Mouse (Mus musculus): Measurements from ENCODE around the gene Rpp25. TPM values are rescaled to one million over a fixed set of nuclear protein-coding genes. Genes with fewer than 3 reads are reported as not detected.

The Rpp25 gene
- polyA plus RNA-seq, 1 experiment from 2014 or later, result 26.5 TPM

- Histone ChIP-seq H3K4me2 (replicated peaks; ENCODE audit: low read depth) (no peak overlapping the region), H3K9me3 (ENCODE audit: control insufficient read depth, low read length) (no peaks in the 10 kb centered on the region), H3K36me3 (ENCODE audit: control insufficient read depth, insufficient read depth, low read length) (no peaks in the 10 kb centered on the region), H3K9ac (ENCODE audit: low read length) (no peak overlapping the region), H3K27me3 (ENCODE audit: control insufficient read depth, insufficient read depth, low read length) (no peaks in the 10 kb centered on the region), H3K4me3 (ENCODE audit: low read depth, low read length) (no peak overlapping the region), H3K4me1 (replicated peaks; ENCODE audit: control insufficient read depth, insufficient read depth) (no peaks in the 10 kb centered on the region), H3K27ac (replicated peaks) (0 out of 2 replicates have a peak overlapping the region, but pooled peaks have one; percentile 18)
- TF ChIP-seq CTCF (IDR thresholded peaks at IDR 0.05; ENCODE audit: low read depth) (no peak), EP300 (optimal IDR thresholded peaks at IDR 0.05) (no peak)
- ATAC-seq (ENCODE audit: low FRiP score, low TSS enrichment), result peak; percentile 81
- WGBS, result 41% methylated on average over 5 of the region's 5 CpGs
- DNase-seq (ENCODE audit: low spot score), result peak; percentile 72
Measured at GRCm38 (mm10) chr9:57497236-57497635, 6.6 kb upstream of the Rpp25 start.

- Histone ChIP-seq H3K4me1 (replicated peaks; ENCODE audit: control insufficient read depth, insufficient read depth) (0 out of 2 replicates have a peak, but pooled peaks cover 4% of the 10 kb centered on the region), H3K27me3 (ENCODE audit: control insufficient read depth, insufficient read depth, low read length) (peaks cover 6% of the 10 kb centered on the region), H3K9me3 (ENCODE audit: control insufficient read depth, low read length) (no peaks in the 10 kb centered on the region), H3K4me3 (ENCODE audit: low read depth, low read length) (no peak overlapping the region), H3K27ac (replicated peaks) (no peak overlapping the region), H3K36me3 (ENCODE audit: control insufficient read depth, insufficient read depth, low read length) (no peaks in the 10 kb centered on the region), H3K9ac (ENCODE audit: low read length) (no peak overlapping the region), H3K4me2 (replicated peaks; ENCODE audit: low read depth) (no peak overlapping the region)
- no peak for ATAC-seq (ENCODE audit: low FRiP score, low TSS enrichment)
- 59% methylated on average over 7 of the region's 7 CpGs for WGBS
- no peak for TF ChIP-seq EP300 (optimal IDR thresholded peaks at IDR 0.05)
- no peak for TF ChIP-seq CTCF (IDR thresholded peaks at IDR 0.05; ENCODE audit: low read depth)
- DNase-seq (ENCODE audit: low spot score), result no peak
Measured at GRCm38 (mm10) chr9:57498536-57498935, 5.3 kb upstream of the Rpp25 start.

- H3K4me1 ChIP-seq (replicated peaks; ENCODE audit: control insufficient read depth, insufficient read depth), result 0 out of 2 replicates have a peak, but pooled peaks cover 7% of the 10 kb centered on the region
- H3K4me2 ChIP-seq (replicated peaks; ENCODE audit: low read depth), result no peak overlapping the region
- no peak overlapping the region for H3K4me3 ChIP-seq (ENCODE audit: low read depth, low read length)
- H3K9me3 ChIP-seq (ENCODE audit: control insufficient read depth, low read length), result no peaks in the 10 kb centered on the region
- 21% methylated on average over 13 of the region's 13 CpGs for WGBS
- H3K36me3 ChIP-seq (ENCODE audit: control insufficient read depth, insufficient read depth, low read length), result no peaks in the 10 kb centered on the region
- DNase-seq (ENCODE audit: low spot score) (no peak), ATAC-seq (ENCODE audit: low FRiP score, low TSS enrichment) (no peak)
- no peak overlapping the region for H3K27ac ChIP-seq (replicated peaks)
- H3K9ac ChIP-seq (ENCODE audit: low read length), result no peak overlapping the region
- peaks cover 9% of the 10 kb centered on the region for H3K27me3 ChIP-seq (ENCODE audit: control insufficient read depth, insufficient read depth, low read length)
- no peak for TF ChIP-seq EP300 (optimal IDR thresholded peaks at IDR 0.05)
- no peak for TF ChIP-seq CTCF (IDR thresholded peaks at IDR 0.05; ENCODE audit: low read depth)
Measured at GRCm38 (mm10) chr9:57501452-57501851, 2.4 kb upstream of the Rpp25 start.

DNA sequence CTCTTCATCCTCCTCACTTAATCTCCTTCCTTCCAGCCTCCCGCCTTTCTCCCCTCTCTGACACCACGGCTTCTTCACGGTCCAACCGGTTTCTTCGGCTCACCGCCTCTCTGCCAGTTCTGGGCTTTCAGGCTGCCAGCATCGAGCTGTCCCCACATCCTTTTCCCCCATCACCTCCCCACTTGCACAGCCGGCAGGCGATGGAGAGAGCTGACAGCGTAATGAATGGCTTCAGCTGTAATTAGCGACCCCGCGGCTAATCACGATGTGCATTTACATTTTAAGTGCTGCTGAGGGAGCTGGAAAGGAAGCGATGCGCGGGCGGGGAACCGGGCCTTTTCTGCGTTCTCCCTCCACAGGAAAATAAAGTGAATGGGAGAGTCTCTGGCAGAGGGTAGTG is 2.0 kb upstream of the Rpp25 start:
- no peak overlapping the region for H3K4me3 ChIP-seq (ENCODE audit: low read depth, low read length)
- 12% methylated on average over 20 of the region's 20 CpGs for WGBS

GRCm38 (mm10) chr9:57502911-57503621 is 760 bp upstream of the Rpp25 start:
- no peak overlapping the region; the same call in 1 of the 2 replicates for H3K27ac ChIP-seq (replicated peaks)
- 5% methylated on average over 23 of the region's 23 CpGs for WGBS
- no peaks in the 10 kb centered on the region for H3K36me3 ChIP-seq (ENCODE audit: control insufficient read depth, insufficient read depth, low read length)
- ATAC-seq (ENCODE audit: low FRiP score, low TSS enrichment), result peak; percentile 7; the same call in 1 of the 2 replicates
- DNase-seq (ENCODE audit: low spot score), result peak; percentile 40
- peak overlapping the region; percentile 78 for H3K4me2 ChIP-seq (replicated peaks; ENCODE audit: low read depth)
- H3K27me3 ChIP-seq (ENCODE audit: control insufficient read depth, insufficient read depth, low read length), result peaks cover 9% of the 10 kb centered on the region
- 0 out of 2 replicates have a peak overlapping the region, but pooled peaks have one; percentile 18 for H3K9ac ChIP-seq (ENCODE audit: low read length)
- TF ChIP-seq EP300 (optimal IDR thresholded peaks at IDR 0.05) (no peak), CTCF (IDR thresholded peaks at IDR 0.05; ENCODE audit: low read depth) (no peak)
- H3K4me1 ChIP-seq (replicated peaks; ENCODE audit: control insufficient read depth, insufficient read depth), result 0 out of 2 replicates have a peak, but pooled peaks cover 7% of the 10 kb centered on the region
- H3K4me3 ChIP-seq (ENCODE audit: low read depth, low read length), result peak overlapping the region; percentile 43
- no peaks in the 10 kb centered on the region for H3K9me3 ChIP-seq (ENCODE audit: control insufficient read depth, low read length)

More for the DNA sequence above, 2.0 kb upstream of the Rpp25 start:
- no peaks in the 10 kb centered on the region for H3K9me3 ChIP-seq (ENCODE audit: control insufficient read depth, low read length)
- 0 out of 2 replicates have a peak, but pooled peaks cover 7% of the 10 kb centered on the region for H3K4me1 ChIP-seq (replicated peaks; ENCODE audit: control insufficient read depth, insufficient read depth)
- no peaks in the 10 kb centered on the region for H3K36me3 ChIP-seq (ENCODE audit: control insufficient read depth, insufficient read depth, low read length)
- DNase-seq (ENCODE audit: low spot score) (no peak), ATAC-seq (ENCODE audit: low FRiP score, low TSS enrichment) (no peak)
- H3K27ac ChIP-seq (replicated peaks), result no peak overlapping the region
- H3K27me3 ChIP-seq (ENCODE audit: control insufficient read depth, insufficient read depth, low read length), result peaks cover 9% of the 10 kb centered on the region
- H3K9ac ChIP-seq (ENCODE audit: low read length), result no peak overlapping the region
- no peak overlapping the region for H3K4me2 ChIP-seq (replicated peaks; ENCODE audit: low read depth)
- no peak for TF ChIP-seq EP300 (optimal IDR thresholded peaks at IDR 0.05)
- TF ChIP-seq CTCF (IDR thresholded peaks at IDR 0.05; ENCODE audit: low read depth), result no peak

DNA sequence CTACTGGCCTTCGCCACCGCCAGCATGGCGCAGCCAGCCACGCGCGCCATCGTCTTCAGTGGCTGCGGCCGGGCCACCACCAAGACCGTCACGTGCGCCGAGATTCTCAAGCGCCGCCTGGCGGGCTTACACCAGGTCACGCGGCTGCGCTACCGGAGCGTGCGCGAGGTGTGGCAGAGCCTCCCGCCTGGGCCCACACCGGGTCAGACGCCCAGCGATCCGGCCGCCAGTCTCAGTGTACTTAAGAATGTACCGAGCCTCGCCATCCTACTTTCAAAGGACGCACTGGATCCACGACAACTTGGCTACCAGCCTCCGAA is 515 bp downstream of the Rpp25 start:
- WGBS, result under 1% methylated on average over 33 of the region's 34 CpGs
- Histone ChIP-seq H3K36me3 (ENCODE audit: control insufficient read depth, insufficient read depth, low read length) (no peaks in the 10 kb centered on the region), H3K4me1 (replicated peaks; ENCODE audit: control insufficient read depth, insufficient read depth) (0 out of 2 replicates have a peak, but pooled peaks cover 7% of the 10 kb centered on the region), H3K9me3 (ENCODE audit: control insufficient read depth, low read length) (no peaks in the 10 kb centered on the region), H3K9ac (ENCODE audit: low read length) (peak overlapping the region; percentile 43), H3K4me3 (ENCODE audit: low read depth, low read length) (peak overlapping the region; percentile 43), H3K4me2 (replicated peaks; ENCODE audit: low read depth) (peak overlapping the region; percentile 78), H3K27ac (replicated peaks) (no peak overlapping the region), H3K27me3 (ENCODE audit: control insufficient read depth, insufficient read depth, low read length) (peaks cover 9% of the 10 kb centered on the region)
- TF ChIP-seq EP300 (optimal IDR thresholded peaks at IDR 0.05) (no peak), CTCF (IDR thresholded peaks at IDR 0.05; ENCODE audit: low read depth) (peak; percentile 66)
- peak; percentile 89 for DNase-seq (ENCODE audit: low spot score)
- peak; percentile 85 for ATAC-seq (ENCODE audit: low FRiP score, low TSS enrichment)
